Mouse (Mus musculus) erythroblast, embryonic 14.5 days (primary cell): Measurements from ENCODE around the gene Elf2. TPM values are rescaled to one million over a fixed set of nuclear protein-coding genes. Genes with fewer than 3 reads are reported as not detected.

ENCODE experiments used
- H3K27me3 ChIP-seq: 2 replicates; pipeline ENCODE4 v1.6.1; 2012; ENCODE audit warnings: inconsistent platforms; ENCODE audit not compliant: control insufficient read depth
- H3K36me3 ChIP-seq: 2 replicates; pipeline ENCODE4 v1.6.1; 2012; ENCODE audit warnings: mild to moderate bottlenecking, inconsistent platforms; ENCODE audit not compliant: control insufficient read depth
- H3K4me1 ChIP-seq: 2 replicates; pipeline ENCODE4 v1.6.1; 2012; ENCODE audit warnings: inconsistent platforms; ENCODE audit not compliant: control insufficient read depth
- H3K4me3 ChIP-seq: replicated peaks from 2 replicates; pipeline ENCODE3; 2012; ENCODE audit warnings: moderate library complexity, mild to moderate bottlenecking, inconsistent platforms
- H3K9me3 ChIP-seq: 2 replicates; pipeline ENCODE4 v1.6.1; 2012; ENCODE audit warnings: low read length, inconsistent platforms, mixed read lengths; ENCODE audit not compliant: control insufficient read depth
- GATA1 ChIP-seq: IDR thresholded peaks from 2 replicates; pipeline ENCODE4 v1.6.1; 2012; ENCODE audit warnings: low read length, inconsistent platforms, mixed read lengths
- TAL1 ChIP-seq: IDR thresholded peaks from 3 replicates; pipeline ENCODE4 v1.6.1; 2012; ENCODE audit warnings: low read length, inconsistent platforms, mixed read lengths
- polyA plus RNA-seq: library from polyadenylated mRNA; stranded (reverse); fragments of >175 nt; gene quantifications from 2 replicates; pipeline ENCODE4 v1.2.3, GENCODE M21; 2012

Gene Elf2
- polyA plus RNA-seq, 1 experiment: 1.4 TPM

GRCm38 (mm10) chr3:51339734-51340551 is 520 bp downstream of the Elf2 start:
- Histone ChIP-seq H3K4me1 (peaks cover 54% of the 10 kb centered on the region), H3K27me3 (no peaks in the 10 kb centered on the region), H3K36me3 (peaks cover 16% of the 10 kb centered on the region), H3K4me3 (peak overlapping the region; percentile 97), H3K9me3 (peaks cover 5% of the 10 kb centered on the region; the same call in 1 of the 2 replicates)
- TF ChIP-seq TAL1: no peak
- no peak for TF ChIP-seq GATA1

GRCm38 (mm10) chr3:51339378-51339733 is 1.1 kb downstream of the Elf2 start:
- no peaks in the 10 kb centered on the region for H3K27me3 ChIP-seq
- peak overlapping the region; percentile 97 for H3K4me3 ChIP-seq
- H3K4me1 ChIP-seq: peaks cover 60% of the 10 kb centered on the region
- H3K36me3 ChIP-seq: peaks cover 18% of the 10 kb centered on the region
- TF ChIP-seq TAL1: no peak
- no peak for TF ChIP-seq GATA1
- peaks cover 5% of the 10 kb centered on the region; the same call in 1 of the 2 replicates for H3K9me3 ChIP-seq

- Histone ChIP-seq H3K27me3 (no peaks in the 10 kb centered on the region), H3K36me3 (peaks cover 35% of the 10 kb centered on the region), H3K4me3 (peak overlapping the region; percentile 6), H3K9me3 (no peaks in the 10 kb centered on the region), H3K4me1 (peaks cover 66% of the 10 kb centered on the region)
- TF ChIP-seq TAL1 (no peak), GATA1 (no peak)
Measured at GRCm38 (mm10) chr3:51335378-51335777, 5.1 kb downstream of the Elf2 start.

GRCm38 (mm10) chr3:51333950-51334349 is 6.5 kb downstream of the Elf2 start:
- H3K4me3 ChIP-seq: no peak overlapping the region
- no peaks in the 10 kb centered on the region for H3K27me3 ChIP-seq
- no peak for TF ChIP-seq TAL1
- TF ChIP-seq GATA1: no peak
- H3K36me3 ChIP-seq: peaks cover 45% of the 10 kb centered on the region
- H3K9me3 ChIP-seq: no peaks in the 10 kb centered on the region
- peaks cover 76% of the 10 kb centered on the region for H3K4me1 ChIP-seq

- Histone ChIP-seq H3K9me3 (no peaks in the 10 kb centered on the region), H3K36me3 (peaks cover 48% of the 10 kb centered on the region), H3K4me3 (no peak overlapping the region), H3K4me1 (peaks cover 75% of the 10 kb centered on the region), H3K27me3 (no peaks in the 10 kb centered on the region)
- TF ChIP-seq TAL1 (no peak), GATA1 (no peak)
Measured at GRCm38 (mm10) chr3:51333234-51333889, 7.1 kb downstream of the Elf2 start.

GRCm38 (mm10) chr3:51330086-51330485 is 10.4 kb downstream of the Elf2 start:
- no peak for TF ChIP-seq GATA1
- no peak for TF ChIP-seq TAL1
- Histone ChIP-seq H3K36me3 (peaks cover 62% of the 10 kb centered on the region), H3K4me3 (no peak overlapping the region)

GRCm38 (mm10) chr3:51328546-51328945 is 11.9 kb downstream of the Elf2 start:
- H3K9me3 ChIP-seq: peaks cover 21% of the 10 kb centered on the region
- no peaks in the 10 kb centered on the region for H3K27me3 ChIP-seq
- no peak overlapping the region for H3K4me3 ChIP-seq
- TF ChIP-seq GATA1: no peak
- TF ChIP-seq TAL1: no peak
- peaks cover 67% of the 10 kb centered on the region for H3K36me3 ChIP-seq
- H3K4me1 ChIP-seq: peaks cover 33% of the 10 kb centered on the region

More at GRCm38 (mm10) chr3:51330086-51330485, 10.4 kb downstream of the Elf2 start:
- peaks cover 21% of the 10 kb centered on the region for H3K9me3 ChIP-seq
- no peaks in the 10 kb centered on the region for H3K27me3 ChIP-seq
- peaks cover 48% of the 10 kb centered on the region for H3K4me1 ChIP-seq

GRCm38 (mm10) chr3:51327817-51328216 is 12.6 kb downstream of the Elf2 start:
- no peak overlapping the region for H3K4me3 ChIP-seq
- H3K36me3 ChIP-seq: peaks cover 72% of the 10 kb centered on the region
- peaks cover 21% of the 10 kb centered on the region for H3K9me3 ChIP-seq
- H3K4me1 ChIP-seq: peaks cover 26% of the 10 kb centered on the region
- TF ChIP-seq TAL1 (no peak), GATA1 (no peak)
- H3K27me3 ChIP-seq: no peaks in the 10 kb centered on the region

- no peak for TF ChIP-seq TAL1
- TF ChIP-seq GATA1: no peak
- Histone ChIP-seq H3K4me3 (no peak overlapping the region), H3K4me1 (peaks cover 25% of the 10 kb centered on the region), H3K9me3 (peaks cover 21% of the 10 kb centered on the region), H3K27me3 (no peaks in the 10 kb centered on the region), H3K36me3 (peaks cover 75% of the 10 kb centered on the region)
Measured at GRCm38 (mm10) chr3:51327429-51327797, 13.1 kb downstream of the Elf2 start.
